Mouse (Mus musculus) G1E (cell line): Measurements from ENCODE around the gene Agbl3.

Source experiments
- CTCF ChIP-seq: IDR thresholded peaks from 2 replicates; pipeline ENCODE4 v1.5.1; 2012; ENCODE audit warnings: low read depth, low read length, inconsistent platforms, mixed read lengths
- GATA1 ChIP-seq: IDR thresholded peaks from 2 replicates; pipeline ENCODE4 v1.6.1; 2012; ENCODE audit warnings: borderline replicate concordance, low read length, inconsistent platforms, mixed read lengths

DNA sequence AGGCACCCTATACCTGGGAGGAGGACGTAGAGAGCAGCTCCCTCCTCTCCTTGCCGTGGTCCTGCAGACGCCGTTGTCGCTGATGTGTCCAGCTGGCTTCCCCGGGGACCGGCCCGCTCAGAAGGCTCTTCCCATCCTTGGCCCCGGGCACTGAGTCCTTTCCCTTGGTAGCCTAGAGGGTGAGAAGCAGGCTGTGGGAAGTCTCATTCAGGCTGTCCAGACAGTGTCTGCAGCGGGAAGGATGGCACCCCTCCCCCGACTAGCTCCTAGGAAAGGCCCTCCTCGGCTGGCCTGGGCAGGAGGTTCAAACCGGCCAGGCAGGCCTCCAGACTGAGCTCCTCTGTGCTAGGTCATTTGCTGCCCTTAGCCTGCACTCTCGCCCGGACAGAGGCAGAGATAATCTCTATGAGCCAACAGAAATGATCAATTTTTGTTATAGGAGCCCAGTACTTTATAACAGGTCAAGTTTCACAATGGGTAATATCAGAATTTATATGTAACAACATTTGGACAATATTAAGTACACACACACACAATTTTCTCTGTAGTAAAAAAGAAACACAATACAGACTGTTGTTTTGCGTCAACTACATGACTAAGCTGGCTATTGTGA lies 116.0 kb downstream of the Agbl3 start:
- TF ChIP-seq CTCF (no peak), GATA1 (no peak)
